8 mouse cellular contexts compared by ENCODE assay signal in the genomic region with DNA sequence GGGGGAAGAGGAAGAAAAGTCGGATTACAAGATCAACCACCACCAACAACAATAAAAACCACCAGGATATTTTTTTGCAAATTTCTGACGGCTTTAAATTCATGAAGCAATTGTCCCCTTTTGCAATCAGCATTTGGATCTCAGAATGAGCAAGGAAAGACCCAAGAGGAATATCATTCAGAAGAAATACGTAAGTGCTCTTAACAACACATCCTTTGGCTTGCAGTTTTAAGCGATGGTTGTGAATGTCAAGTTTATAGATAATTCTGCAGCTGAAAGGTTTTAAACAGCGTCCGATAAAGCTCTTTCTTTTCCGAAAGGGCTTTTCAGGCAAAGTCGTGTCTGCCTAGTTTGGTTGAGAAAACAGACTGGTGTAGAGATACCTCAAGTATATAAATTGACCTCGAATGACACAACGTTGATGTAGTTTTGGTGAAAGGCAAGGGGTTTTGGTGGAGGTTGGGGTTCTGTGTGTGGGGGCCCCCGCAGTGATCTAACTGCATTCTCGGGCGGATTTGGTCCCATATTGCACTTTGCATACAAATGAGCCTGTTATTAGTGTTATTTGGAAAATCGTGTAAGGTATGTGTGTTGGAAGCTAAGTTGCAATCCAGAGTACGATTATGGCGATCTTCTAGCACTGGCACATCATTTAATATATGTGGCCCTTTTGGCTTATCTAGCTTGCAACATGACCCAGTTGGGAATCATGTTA. TPM values are rescaled to one million over a fixed set of nuclear protein-coding genes. Genes with fewer than 3 reads are reported as not detected.
DNase-seq lines count a peak whose midpoint lies in the region; ATAC-seq and TF ChIP-seq lines count a peak whose summit lies in the region.

No protein-coding gene starts in this region.

- no peak overlapping the region for H3K27ac ChIP-seq in embryonic facial prominence, embryonic 11.5 days (replicated peaks; ENCODE audit: low read depth, low read length)
- no peak overlapping the region for H3K27ac ChIP-seq in intestine, embryonic 15.5 days
- H3K27ac ChIP-seq in midbrain, postnatal 0 days (ENCODE audit: low read depth, low read length): no peak overlapping the region

- no peak for ATAC-seq in embryonic facial prominence, embryonic 11.5 days (replicated peaks; ENCODE audit: insufficient number of reproducible peaks, low FRiP score, low TSS enrichment, low read depth)
- no peak for ATAC-seq in intestine, embryonic 15.5 days
- ATAC-seq in midbrain, postnatal 0 days (ENCODE audit: low FRiP score): no peak

- H3K36me3 ChIP-seq in embryonic facial prominence, embryonic 11.5 days (replicated peaks; ENCODE audit: control insufficient read depth, insufficient read depth, low read depth, low read length): no peaks in the 10 kb centered on the region
- H3K36me3 ChIP-seq in intestine, embryonic 15.5 days: no peaks in the 10 kb centered on the region
- H3K36me3 ChIP-seq in midbrain, postnatal 0 days (ENCODE audit: insufficient read depth, low read length): no peaks in the 10 kb centered on the region

- peak overlapping the region; percentile 73 for H3K4me3 ChIP-seq in embryonic facial prominence, embryonic 11.5 days (ENCODE audit: low read depth, low read length)
- H3K4me3 ChIP-seq in intestine, embryonic 15.5 days (replicated peaks): peak overlapping the region; percentile 79
- H3K4me3 ChIP-seq in midbrain, postnatal 0 days (ENCODE audit: low read depth, low read length): peak overlapping the region; percentile 73

- no peaks in the 10 kb centered on the region for H3K27me3 ChIP-seq in embryonic facial prominence, embryonic 11.5 days (ENCODE audit: control insufficient read depth, insufficient read depth, low read length)
- H3K27me3 ChIP-seq in intestine, embryonic 15.5 days (replicated peaks): no peaks in the 10 kb centered on the region
- H3K27me3 ChIP-seq in midbrain, postnatal 0 days (ENCODE audit: insufficient read depth, low read length): no peaks in the 10 kb centered on the region

- peak overlapping the region; percentile 70 for H3K9ac ChIP-seq in embryonic facial prominence, embryonic 11.5 days (replicated peaks; ENCODE audit: low read length)
- H3K9ac ChIP-seq in intestine, embryonic 15.5 days: peak overlapping the region; percentile 81
- peak overlapping the region; percentile 84 for H3K9ac ChIP-seq in midbrain, postnatal 0 days (replicated peaks; ENCODE audit: low read length, poor library complexity, severe bottlenecking)

- H3K4me2 ChIP-seq in embryonic facial prominence, embryonic 11.5 days (ENCODE audit: low read depth, low read length): peak overlapping the region; percentile 78
- H3K4me2 ChIP-seq in intestine, embryonic 15.5 days (replicated peaks): peak overlapping the region; percentile 77
- H3K4me2 ChIP-seq in midbrain, postnatal 0 days (ENCODE audit: low read depth, low read length, poor library complexity, severe bottlenecking): peak overlapping the region; percentile 91

- H3K9me3 ChIP-seq in embryonic facial prominence, embryonic 11.5 days (replicated peaks; ENCODE audit: control insufficient read depth, low read length): no peaks in the 10 kb centered on the region
- no peaks in the 10 kb centered on the region for H3K9me3 ChIP-seq in intestine, embryonic 15.5 days
- no peaks in the 10 kb centered on the region for H3K9me3 ChIP-seq in midbrain, postnatal 0 days (ENCODE audit: low read length)

- WGBS in embryonic facial prominence, embryonic 11.5 days: 0% methylated on average over 16 of the region's 16 CpGs
- under 1% methylated on average over 16 of the region's 16 CpGs for WGBS in intestine, embryonic 15.5 days
- 1% methylated on average over 16 of the region's 16 CpGs for WGBS in midbrain, postnatal 0 days

- peak; percentile 15 for DNase-seq in embryo, embryonic 11 days
- no peak for DNase-seq in embryo, embryonic 9.5 days (ENCODE audit: extremely low spot score)
- peak; percentile 67 for DNase-seq in A20 (ENCODE audit: low read depth, low spot score)
- DNase-seq in embryonic facial prominence, embryonic 11.5 days (ENCODE audit: low spot score): no peak
- DNase-seq in midbrain, postnatal 0 days (ENCODE audit: low spot score): no peak
- no peak for DNase-seq in gastrocnemius, adult 8-10 months (ENCODE audit: low spot score in 2 of 2)
- no peak for DNase-seq in gastrocnemius, postnatal 4 days (ENCODE audit: low spot score in 2 of 2)

- TF ChIP-seq CTCF in midbrain, postnatal 0 days (IDR thresholded peaks at IDR 0.05): no peak

- H3K4me1 ChIP-seq in embryonic facial prominence, embryonic 11.5 days (ENCODE audit: control insufficient read depth, insufficient read depth, low read length): no peaks in the 10 kb centered on the region; the same call in 1 of the 2 replicates
- peaks cover 12% of the 10 kb centered on the region for H3K4me1 ChIP-seq in intestine, embryonic 15.5 days (replicated peaks)
- H3K4me1 ChIP-seq in midbrain, postnatal 0 days (ENCODE audit: insufficient read depth, low read length): no peaks in the 10 kb centered on the region

RNA-seq across cellular contexts. Expression of a gene that starts 2.6 kb away (rescaled TPM):
- 32.9 and 35.8 TPM in 2 replicates for polyA plus RNA-seq in embryonic facial prominence, embryonic 11.5 days (2014; fragmentation: Nextera tagmentation; extraction: Ambion mirVana)
- polyA plus RNA-seq in intestine, embryonic 15.5 days (2015; fragmentation: Nextera tagmentation; extraction: Ambion mirVana): 23.1 and 24.8 TPM in 2 replicates
- total RNA-seq in midbrain, postnatal 0 days (2014; rRNA removed): 18.0 and 27.6 TPM in 2 replicates
- 16.4 and 19.3 TPM in 2 replicates for polyA plus RNA-seq in midbrain, postnatal 0 days (2015; fragmentation: Nextera tagmentation; extraction: Ambion mirVana)
- total RNA-seq in gastrocnemius, adult 8-10 months (2022): 10 to 100 TPM; 19.1 to 26.3 (median 21.0) TPM
- 10 to 100 TPM; 41.4 to 50.6 TPM for total RNA-seq in gastrocnemius, postnatal 4 days (2021)

Comparison
In these comparisons a context has a peak if more than half of its experiments do, and no peak if none do; other contexts are left out.
1. DNase-seq: peak in embryo, embryonic 11 days (single experiment) and A20 (single experiment); none in embryo, embryonic 9.5 days (single experiment), embryonic facial prominence, embryonic 11.5 days (single experiment), midbrain, postnatal 0 days (single experiment), gastrocnemius, adult 8-10 months (0 of 2) and gastrocnemius, postnatal 4 days (0 of 2).
2. Peak in every context shown above with its lines, with median percentiles within 50 percentile points of each other: H3K4me2 ChIP-seq, H3K4me3 ChIP-seq and H3K9ac ChIP-seq.